Mouse (Mus musculus) MEL (cell line): ENCODE data around the gene Ocln.

ENCODE experiments used
- CHD1 ChIP-seq: IDR thresholded peaks from 2 replicates; pipeline ENCODE4 v1.6.1; 2012; ENCODE audit warnings: low read depth, mild to moderate bottlenecking, inconsistent platforms, low read length, improper control_type of control experiment
- CTCF ChIP-seq, 3 experiments: IDR thresholded peaks in 2 of 3; conservative IDR thresholded peaks in 1 of 3; 2 replicates each; pipeline ENCODE4 v1.5.1; 2011 to 2012; ENCODE audit warnings: low read length in 3 of 3, low read depth in 2 of 3, mild to moderate bottlenecking in 2 of 3, improper control_type of control experiment in 1 of 3, inconsistent platforms in 1 of 3, mixed read lengths in 1 of 3, moderate library complexity in 1 of 3; ENCODE audit not compliant: control insufficient read depth in 1 of 3, insufficient read depth in 1 of 3, poor library complexity in 1 of 3, severe bottlenecking in 1 of 3
- EP300 ChIP-seq, 2 experiments: IDR thresholded peaks; 2 replicates each; pipeline ENCODE4 v1.6.1; 2011; ENCODE audit warnings: improper control_type of control experiment in 2 of 2, low read length in 2 of 2, low read depth in 1 of 2, mild to moderate bottlenecking in 1 of 2
- GATA1 ChIP-seq: IDR thresholded peaks from 2 replicates; pipeline ENCODE4 v1.6.1; 2011; ENCODE audit warnings: low read depth, low read length, improper control_type of control experiment
- MAX ChIP-seq: IDR thresholded peaks from 2 replicates; pipeline ENCODE4 v1.6.1; 2011; ENCODE audit warnings: low read length, improper control_type of control experiment
- MEF2A ChIP-seq: IDR thresholded peaks from 2 replicates; pipeline ENCODE4 v1.6.1; 2014; ENCODE audit warnings: low read depth, mild to moderate bottlenecking, inconsistent platforms, low read length, improper control_type of control experiment; ENCODE audit not compliant: poor library complexity, insufficient replicate concordance, severe bottlenecking; ENCODE audit errors: extremely low read depth
- POLR2A ChIP-seq, 2 experiments: IDR thresholded peaks; 2 replicates each; pipeline ENCODE4 v1.6.1; 2011 to 2012; ENCODE audit warnings: low read length in 2 of 2, mild to moderate bottlenecking in 2 of 2, control low read depth in 1 of 2, improper control_type of control experiment in 1 of 2, low read depth in 1 of 2, moderate library complexity in 1 of 2; ENCODE audit not compliant: control insufficient read depth in 1 of 2, insufficient read depth in 1 of 2, poor library complexity in 1 of 2
- POLR2AphosphoS2 ChIP-seq: IDR thresholded peaks from 2 replicates; pipeline ENCODE4 v1.6.1; 2011; ENCODE audit warnings: low read length, improper control_type of control experiment
- SIN3A ChIP-seq: IDR thresholded peaks from 2 replicates; pipeline ENCODE4 v1.6.1; 2012; ENCODE audit warnings: low read length, improper control_type of control experiment, inconsistent platforms
- USF1 ChIP-seq: IDR thresholded peaks from 2 replicates; pipeline ENCODE4 v1.6.1; 2014; ENCODE audit warnings: low read depth, mild to moderate bottlenecking, inconsistent platforms, low read length, improper control_type of control experiment, moderate library complexity

- TF ChIP-seq GATA1 (no peak), CTCF (IDR thresholded peaks at IDR 0.05 in 2 of 3, conservative IDR thresholded peaks at IDR 0.05 in 1 of 3; ENCODE audit: control insufficient read depth in 1 of 3, insufficient read depth in 1 of 3, low read depth in 2 of 3, low read length in 3 of 3, poor library complexity in 1 of 3, severe bottlenecking in 1 of 3) (no peak), POLR2AphosphoS2 (no peak), MEF2A (no peak), USF1 (no peak), MAX (no peak), POLR2A (IDR thresholded peaks at IDR 0.05; ENCODE audit: control insufficient read depth in 1 of 2, insufficient read depth in 1 of 2, low read depth in 1 of 2, low read length in 2 of 2, poor library complexity in 1 of 2) (no peak), SIN3A (no peak), EP300 (IDR thresholded peaks at IDR 0.05; ENCODE audit: low read depth in 1 of 2, low read length in 2 of 2) (no peak), CHD1 (no peak)
Observed at GRCm38 (mm10) chr13:100491623-100492022, 60.9 kb downstream of the Ocln start.
